Mouse (Mus musculus): Measurements from ENCODE around the gene Fes.

Fes gene

DNA sequence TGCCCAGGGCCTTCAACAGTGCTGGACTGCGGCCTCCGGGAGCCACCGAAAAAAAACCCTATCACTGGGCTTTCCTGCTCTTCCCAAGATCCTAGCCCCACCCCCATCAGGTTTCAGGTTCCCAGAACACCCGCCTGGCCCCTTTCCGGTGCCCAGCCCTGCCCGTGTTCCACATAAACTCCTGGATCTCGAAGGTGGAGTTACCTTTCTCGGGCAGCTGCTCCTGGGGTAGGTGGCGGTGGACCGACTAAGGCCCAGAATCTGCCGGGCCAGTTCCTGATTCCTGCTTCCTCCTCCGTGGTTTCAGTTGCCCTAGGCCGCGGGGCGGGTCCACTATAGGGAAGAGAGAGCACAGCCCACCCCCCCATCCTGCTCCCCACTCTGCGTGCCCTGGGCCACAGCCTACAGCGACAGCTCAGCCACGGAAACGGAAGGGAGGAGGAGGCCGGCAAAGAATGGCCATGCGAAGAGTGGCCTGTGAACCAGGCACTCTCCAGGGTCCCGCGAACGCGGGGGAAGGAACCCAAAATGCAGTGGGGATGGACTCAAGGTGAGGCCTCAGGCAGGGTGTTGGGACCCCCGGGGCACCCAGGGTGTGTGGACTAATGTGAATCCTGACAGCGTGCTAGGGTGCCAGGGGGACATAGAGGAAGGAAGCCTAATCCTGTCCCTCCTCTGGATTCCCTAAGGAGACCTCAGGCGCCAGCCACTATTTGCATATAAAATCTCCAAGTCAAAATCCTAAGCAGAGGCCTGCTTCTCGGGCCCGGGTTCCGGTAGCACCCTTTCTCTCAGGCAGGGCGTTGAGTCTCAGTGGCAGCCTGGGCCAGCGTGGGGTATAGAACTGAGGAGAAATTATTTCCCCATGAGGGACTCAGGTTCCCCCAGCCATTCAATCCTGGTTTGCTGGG is at the start of gene Fes:
TSS of gene Fes (minus strand) at position 314 of the 911 bp plus-strand sequence.
- peak in 1 of 2 experiments; percentile 68 for DNase-seq (ENCODE audit: low spot score in 2 of 2)

DNA sequence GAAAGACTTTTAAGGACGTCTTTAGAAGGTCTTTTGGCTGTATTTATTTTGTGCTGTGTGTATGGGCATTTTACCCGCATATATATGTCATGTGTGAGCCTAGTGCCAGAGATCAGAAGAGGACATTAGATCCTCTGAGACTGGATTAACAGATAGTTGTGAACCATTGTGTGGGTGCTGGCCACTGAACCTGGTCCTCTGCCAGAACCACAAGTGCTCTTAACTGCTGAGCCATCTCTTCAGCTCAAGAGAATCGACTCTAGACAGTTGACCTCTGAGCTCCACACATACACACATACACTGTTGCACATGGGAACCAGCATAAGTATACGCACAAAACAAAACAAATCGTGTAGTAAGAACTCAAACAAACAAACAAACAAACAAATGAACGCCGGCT is 48.8 kb upstream of the Fes start:
- no peak for DNase-seq (ENCODE audit: low spot score in 2 of 2)

DNA sequence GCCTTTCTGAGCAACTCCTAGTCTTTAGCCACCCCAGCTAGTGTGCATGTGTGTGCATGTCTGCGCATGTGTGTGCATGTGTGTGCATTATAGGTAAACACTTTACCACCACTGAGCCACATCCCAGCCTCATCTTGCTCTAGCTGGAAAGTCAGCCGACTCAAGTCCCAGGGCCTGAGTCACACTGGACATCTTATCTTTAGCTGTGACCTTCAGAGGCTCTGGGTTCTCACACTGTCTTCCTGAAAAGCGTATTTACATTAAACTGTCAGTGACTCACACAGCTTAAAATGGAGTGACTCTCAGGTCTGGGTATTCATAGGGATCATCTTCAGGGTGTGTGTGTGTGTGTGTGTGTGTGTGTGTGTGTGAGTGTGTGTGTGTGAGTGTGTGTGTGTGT is 47.8 kb upstream of the Fes start:
- no peak for DNase-seq (ENCODE audit: low spot score in 2 of 2)

DNA sequence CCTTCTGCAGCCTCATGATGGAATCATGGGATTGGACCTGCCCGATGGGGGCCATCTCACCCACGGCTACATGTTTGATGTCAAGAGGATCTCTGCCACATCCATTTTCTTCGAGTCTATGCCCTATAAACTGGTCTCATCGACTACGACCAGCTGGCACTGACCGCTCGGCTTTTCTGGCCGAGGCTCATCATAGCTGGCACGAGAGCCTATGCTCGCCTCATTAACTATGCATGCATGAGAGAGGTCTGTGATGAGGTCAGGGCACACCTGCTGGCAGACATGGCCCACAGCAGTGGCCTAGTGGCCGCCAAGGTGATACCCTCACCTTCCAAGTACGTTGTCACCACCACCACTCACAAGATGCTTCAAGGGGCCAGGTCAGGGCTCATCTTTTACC is 41.9 kb upstream of the Fes start:
- DNase-seq (ENCODE audit: low spot score in 2 of 2), result no peak

DNA sequence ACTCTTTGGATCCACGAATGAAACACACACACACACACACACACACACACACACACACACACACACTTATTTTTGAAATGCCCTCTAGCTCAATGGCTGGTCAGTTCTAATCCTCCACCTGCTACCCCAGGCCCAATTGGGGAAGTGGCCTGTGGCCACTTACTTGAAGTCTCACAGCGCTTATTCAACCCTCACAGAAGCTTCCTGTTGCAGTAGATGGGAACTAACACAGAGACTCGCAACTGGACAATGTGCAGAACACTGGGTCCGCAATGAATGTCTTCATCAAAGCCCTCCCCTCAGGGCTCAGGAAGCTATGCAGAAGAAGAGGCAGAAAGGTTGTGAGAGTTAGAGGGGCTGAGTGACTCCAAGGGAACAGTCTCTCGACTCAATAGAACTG is 40.0 kb upstream of the Fes start:
- DNase-seq (ENCODE audit: low spot score in 2 of 2), result no peak

DNA sequence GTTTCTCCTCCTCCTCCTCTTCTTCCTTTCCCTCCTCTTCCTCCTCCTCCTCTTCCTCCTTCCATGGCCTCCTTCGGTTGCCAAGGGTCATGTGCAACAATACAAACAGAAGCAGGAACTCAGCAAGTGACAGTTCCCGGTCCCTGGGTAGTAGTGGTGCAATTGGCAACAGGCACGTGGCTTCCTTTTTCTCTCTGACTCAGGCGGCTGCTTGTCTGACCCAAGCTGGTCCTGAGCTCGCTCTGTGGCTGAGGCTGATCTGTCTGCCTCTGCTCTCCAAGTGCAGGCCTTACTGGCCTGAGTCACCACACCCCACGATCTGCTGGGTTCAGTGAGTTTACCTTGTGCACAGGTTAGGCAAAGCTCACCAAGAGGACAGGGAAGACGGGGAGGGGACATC is 38.6 kb upstream of the Fes start:
- DNase-seq (ENCODE audit: low spot score in 2 of 2), result peak; percentile 26 to 64

DNA sequence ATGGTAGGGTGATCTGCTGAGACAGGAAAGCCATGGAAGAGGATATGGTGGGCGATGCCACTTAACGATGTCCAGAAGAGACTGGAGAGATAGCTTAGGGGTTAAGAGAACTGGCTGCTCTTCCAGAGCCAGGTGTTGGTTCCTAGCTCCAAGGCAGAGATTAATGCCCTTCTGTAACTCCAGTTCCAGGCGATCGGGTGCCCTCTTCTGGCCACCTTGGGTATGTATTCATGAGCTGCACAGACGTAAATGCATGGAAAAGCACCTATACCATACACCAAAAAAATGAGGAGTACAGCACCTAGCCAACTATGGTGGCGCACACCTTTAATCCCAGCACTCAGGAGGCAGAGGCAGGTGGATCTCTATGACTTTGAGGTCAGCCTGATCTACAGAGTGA is 37.0 kb upstream of the Fes start:
- no peak for DNase-seq (ENCODE audit: low spot score in 2 of 2)

DNA sequence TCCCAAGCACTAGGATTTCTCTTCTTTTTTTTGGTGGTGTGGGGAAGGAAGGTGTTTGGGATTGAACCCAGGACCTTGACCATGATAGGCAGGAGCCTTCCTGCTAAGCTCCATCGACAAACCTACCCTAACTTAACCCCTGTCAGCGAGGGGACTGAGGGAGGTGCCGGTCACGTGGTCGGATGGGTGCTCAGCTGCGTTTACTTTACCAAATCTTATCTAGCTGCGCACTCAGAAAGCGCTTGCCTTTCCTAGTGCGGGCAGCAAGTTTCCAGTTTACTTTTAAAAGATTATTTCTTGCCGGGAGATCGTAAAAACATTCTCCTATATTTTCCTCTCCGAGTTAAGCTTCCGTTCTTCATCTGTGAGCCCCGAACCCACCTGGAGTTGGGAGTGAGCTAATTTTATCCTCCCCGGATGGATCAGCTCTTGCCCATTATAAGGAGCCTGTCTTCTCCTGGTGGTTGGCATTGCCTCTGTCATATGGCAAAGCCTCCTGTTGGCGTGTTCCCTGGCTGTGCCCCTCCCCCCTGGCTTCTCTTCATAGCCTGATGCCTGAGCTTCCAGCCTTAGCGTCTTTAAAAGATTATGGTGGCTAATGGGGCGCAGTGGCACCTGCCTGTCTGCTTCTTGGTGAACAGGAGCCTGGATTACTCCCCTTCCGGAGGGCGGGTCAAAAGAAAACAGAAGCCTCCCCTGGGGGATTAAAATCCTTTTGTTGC is 35.2 kb upstream of the Fes start:
- DNase-seq (ENCODE audit: low spot score in 2 of 2), result no peak

DNA sequence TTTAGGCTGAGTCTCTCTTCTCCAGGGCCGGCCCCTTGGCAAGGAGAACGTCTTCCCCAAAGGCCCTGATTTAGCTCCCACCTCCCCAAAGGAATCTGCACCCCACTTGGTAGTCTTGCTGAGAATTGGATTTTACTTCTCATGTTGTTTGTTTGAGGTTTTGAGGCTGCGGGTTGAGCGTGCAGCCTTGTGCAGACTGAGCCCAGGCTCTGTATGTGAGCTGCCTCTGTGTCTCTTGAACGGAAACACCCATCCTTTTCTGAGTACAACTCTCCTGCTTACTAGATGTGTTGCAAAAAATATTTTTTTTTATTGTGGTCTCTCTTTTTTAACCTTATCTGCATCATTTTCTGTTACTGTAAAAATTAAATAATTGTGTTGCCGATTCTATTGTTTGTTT is 33.8 kb upstream of the Fes start:
- DNase-seq (ENCODE audit: low spot score in 2 of 2), result no peak

DNA sequence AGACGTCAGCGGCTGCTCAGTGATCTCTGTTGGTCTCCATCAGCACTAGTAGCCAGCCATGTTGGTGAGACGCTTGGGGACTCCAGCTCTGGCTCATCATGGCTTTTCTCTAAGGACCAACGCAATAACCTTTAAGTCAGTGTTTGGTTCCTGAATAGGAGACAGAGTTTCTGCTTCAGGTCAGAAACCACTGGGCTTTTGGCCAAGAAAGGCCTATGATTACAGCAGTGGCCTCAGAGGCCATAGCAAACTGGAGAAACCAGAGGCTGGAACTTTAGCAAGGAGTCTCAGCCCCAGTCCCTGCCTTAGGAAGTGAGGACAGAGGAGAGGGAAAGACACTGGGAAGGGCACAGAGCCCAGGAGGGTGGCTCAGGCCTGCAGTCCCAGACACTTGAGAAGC is 32.8 kb upstream of the Fes start:
- no peak for DNase-seq (ENCODE audit: low spot score in 2 of 2)

DNA sequence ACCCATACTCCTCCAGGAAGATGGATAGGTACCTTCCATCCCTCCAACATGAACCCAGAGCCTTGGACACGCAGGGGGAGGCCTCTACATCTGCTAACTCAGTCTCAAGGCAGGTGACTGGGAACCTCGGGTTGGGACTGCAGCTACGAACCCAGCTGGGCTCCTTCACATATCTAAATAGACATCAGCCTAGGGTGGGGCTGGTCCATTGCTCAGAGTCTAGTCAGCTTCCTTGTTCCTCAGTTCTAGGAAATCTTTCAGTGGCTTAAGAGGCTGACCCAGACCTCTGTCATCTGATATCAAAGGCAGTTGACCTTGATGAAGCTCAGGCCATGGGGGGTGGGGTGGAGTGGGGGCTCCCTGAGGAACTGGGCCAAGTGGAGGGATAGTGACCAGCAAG is 31.5 kb upstream of the Fes start:
- no peak for DNase-seq (ENCODE audit: low spot score in 2 of 2)

DNA sequence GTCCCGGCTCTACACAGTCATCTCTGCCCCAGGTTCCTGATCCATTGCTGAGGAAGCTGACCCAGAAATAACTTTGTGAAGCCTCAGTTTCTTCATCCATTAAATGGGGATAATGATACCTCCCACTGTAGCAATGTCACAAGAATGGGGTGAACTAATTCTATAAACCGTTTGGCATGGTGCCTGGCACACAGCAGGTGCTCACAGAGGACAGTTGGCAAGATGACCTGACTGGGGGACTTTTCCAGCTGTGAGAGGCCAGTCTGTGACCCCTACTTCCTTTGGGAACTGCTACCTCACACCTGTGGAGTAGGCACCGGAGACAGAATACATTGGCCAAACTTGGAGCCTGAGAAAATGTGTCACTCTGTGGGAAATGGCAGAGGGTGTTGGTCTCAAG is 30.3 kb upstream of the Fes start:
- DNase-seq (ENCODE audit: low spot score in 2 of 2), result no peak

DNA sequence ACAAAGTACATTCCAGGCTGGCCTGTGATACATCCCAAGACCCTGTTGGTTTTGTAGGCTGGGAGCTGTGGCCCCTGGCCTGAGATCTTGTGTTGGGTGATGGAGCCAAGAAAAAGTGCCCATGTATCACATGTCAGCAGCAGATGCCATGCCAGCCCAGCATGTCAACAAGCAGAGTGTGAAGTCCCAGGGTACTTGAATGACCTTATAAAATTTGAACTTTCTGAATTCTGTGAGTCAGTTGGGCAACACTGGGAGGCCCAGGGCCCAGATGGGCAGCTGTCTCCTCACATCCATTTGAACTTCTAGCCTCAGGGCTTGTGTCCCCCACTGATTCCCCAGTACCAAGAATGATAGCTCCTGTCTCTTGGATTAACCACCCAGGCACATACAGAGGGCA is 29.9 kb upstream of the Fes start:
- no peak for DNase-seq (ENCODE audit: low spot score in 2 of 2)

DNA sequence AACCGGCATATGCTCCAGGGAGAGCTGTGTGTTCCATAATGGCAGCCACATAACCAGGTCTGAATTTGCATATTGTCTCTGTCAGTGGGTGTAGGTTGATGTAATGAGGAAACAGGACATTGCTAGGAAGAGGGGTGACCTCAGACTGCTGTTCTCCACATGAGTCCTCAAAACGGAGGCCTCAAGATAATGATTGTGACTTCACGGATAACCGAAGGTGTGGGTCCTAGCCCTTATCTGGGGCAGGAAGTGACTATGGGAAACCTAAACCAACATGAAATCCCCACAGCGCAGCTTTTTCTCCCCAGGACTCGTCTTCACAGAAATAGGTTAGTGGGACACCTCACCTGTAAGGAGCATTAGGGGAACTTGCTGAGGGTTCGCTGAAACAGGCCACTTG is 29.2 kb upstream of the Fes start:
- DNase-seq (ENCODE audit: low spot score in 2 of 2), result no peak

DNA sequence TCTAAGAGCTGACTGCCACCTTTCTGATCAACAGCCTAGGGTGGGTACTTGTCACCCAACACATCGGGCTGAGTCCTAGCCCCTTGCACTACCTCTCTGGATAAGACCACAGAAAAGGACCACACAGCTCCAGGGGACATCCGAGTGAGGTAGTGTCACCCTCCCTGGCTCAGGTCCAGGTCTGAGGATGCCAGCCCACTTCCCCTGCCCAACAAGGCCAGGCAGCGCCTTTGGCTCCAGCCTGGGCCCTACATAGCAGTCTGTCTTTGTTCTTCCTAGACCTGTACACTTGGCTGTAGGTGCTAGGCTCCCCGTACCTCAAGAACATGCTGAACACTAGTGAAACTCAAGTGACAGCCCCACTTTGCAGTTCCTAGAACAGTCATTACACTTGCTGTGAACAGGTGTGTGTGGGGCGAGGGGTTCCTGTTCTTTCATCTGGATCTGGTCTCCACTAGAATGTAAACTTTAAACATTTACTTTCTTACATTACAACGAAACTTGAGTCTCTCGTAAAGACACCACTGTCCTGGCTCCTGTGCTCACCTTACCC is 26.6 kb upstream of the Fes start:
- no peak for DNase-seq (ENCODE audit: low spot score in 2 of 2)

DNA sequence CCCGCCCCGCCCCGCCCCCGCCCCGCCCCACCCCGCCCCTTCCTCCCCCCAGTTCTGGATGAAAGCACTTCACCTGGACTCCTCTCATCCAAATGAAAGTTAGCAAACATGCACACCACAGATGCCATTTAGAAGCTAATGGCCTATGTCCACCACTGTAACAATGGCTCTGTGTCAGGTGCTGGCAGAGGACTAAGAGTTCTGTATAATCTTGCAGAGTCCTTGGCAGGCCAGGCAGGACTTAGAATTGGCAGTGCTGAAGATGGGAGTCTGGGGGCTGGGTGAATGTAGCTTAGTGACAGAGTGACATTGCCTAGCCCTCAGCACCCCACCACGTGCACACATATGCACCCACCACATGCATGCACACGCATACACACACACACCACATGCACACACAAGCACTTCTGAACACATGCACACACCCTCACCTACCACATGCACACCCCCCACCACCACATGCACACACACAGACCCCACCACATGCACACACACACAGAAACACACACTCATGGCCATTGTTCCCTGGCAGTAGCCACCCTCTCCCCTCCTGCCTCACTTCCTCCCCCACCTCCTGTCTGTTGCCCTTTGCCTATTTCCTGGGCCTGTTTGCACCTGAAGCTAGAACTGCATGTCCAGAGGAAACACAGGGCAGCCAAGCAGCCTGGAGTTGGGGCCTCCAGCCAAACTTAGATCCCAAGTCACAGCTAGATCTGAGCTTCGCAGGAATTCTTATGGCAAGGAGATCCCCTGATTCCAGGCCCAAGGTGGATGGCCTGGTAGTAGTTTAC is 26.0 kb upstream of the Fes start:
- DNase-seq (ENCODE audit: low spot score in 2 of 2), result no peak

DNA sequence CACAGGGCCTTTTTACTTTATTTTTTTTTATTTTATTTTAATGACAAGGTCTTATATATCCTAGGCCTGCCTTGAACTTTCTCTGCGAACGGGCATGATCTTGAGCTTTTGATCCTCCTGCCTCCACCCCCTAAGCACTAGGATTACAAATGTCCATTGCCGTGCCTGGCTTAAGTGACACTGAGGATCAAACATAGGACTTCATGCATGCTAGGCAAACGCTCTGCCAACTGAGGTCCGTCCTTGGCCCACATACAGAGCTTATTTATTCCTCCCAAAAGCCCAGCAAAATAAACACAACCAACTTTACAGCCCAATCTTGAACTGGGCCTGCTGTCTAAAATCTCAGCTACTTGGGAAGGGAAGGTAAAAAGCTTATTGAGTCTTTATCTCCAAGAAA is 25.0 kb upstream of the Fes start:
- no peak for DNase-seq (ENCODE audit: low spot score in 2 of 2)

DNA sequence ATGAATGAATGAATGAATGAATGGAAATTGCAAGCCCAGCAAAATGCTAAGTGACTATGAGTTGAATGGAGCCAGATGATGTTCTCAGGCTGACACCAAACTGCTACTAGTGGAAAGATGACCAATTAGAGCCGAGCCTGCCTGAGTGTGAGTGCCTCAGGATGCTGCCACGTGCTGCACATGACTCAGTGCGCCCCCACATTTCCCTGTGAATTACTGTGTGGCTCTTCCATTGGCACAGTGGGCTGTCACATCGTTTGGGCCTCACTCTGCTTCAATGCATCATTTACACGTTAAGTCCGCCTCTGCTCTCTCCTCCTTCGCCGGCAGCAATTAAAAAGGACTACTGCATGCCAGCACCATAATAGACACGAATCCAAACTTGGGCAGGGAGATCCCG is 24.5 kb upstream of the Fes start:
- no peak for DNase-seq (ENCODE audit: low spot score in 2 of 2)

DNA sequence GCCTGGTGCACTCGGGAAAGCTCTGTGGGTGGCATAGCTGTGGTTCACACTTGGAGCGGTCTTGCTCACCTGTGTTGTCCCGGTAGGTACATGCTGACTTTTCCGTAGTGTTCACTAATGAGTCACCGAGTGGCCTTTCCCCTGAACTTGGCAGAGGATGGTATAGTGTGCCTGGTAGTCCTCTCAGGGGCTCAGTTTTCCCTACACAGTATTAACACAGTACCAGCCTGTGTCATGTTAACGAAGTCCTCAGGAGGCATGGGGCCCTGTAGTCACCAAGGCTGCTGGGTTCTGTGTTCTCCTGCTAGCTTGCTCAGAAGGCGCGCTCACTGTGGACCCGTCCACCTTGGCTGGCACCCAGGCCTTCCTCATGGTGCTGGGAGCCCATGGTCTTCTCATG is 22.6 kb upstream of the Fes start:
- no peak for DNase-seq (ENCODE audit: low spot score in 2 of 2)

DNA sequence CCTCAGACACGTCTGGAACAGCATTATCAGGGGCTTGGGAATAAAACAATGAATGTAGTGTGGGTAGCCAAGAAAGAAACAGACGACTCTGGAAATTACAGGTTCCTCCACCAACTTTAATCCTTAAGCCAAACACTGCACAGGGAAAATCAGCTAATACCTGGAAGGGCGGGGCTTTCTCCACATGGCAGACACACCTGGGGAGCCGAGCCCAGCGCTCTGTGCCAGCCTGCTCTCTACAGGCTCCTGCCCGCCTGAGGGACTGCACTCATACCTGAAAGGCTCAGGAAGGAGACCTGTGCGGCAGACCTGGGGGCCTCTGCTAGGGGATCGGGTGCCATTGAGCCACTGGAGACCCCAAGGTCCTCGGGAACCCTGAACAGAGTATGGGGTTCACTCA is 20.0 kb upstream of the Fes start:
- no peak for DNase-seq (ENCODE audit: low spot score in 2 of 2)

DNA sequence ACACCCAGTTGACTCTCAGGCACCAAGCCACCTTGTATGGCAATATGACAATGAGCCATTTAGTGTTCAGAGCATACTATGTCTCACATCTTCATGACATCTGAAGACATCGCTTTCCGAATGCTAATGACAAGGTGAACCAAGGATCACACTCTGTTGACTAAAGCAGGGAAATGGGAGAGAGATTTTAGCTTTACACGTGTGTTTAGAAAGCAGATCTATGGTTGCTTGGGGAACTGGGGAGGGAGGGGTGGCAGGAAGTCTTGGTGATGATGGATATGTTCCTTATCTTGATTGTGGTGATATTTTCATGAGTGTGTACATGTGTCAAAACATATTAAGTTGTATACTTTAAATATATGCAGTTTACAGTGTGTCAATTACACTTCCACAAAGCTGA is 18.4 kb upstream of the Fes start:
- no peak for DNase-seq (ENCODE audit: low spot score in 2 of 2)

DNA sequence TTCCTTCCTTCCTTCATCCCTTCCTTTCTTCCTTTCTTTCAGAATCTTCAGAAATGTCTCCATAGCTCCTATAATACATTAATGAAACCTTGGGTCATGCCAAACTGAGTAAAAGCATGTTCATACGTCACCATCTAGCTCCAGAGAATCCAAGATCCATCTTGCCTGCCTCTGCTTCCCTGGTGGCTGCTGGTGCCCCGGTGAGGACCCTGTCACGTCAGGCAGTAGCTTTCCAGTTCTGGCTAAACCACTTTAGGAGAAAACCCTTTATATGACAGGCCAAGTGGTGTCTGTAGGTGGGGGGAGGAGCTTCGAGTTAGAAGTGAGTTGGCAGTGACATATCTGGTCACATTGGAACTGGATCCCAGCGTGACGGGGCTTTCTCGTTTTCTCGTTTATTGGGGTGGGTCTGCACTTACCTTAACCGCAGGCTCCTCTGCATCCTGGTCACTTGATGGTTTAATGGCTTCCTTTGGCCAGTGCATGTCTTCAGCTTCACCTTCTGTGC is 17.5 kb upstream of the Fes start, which contains the start of gene Furin:
TSS of gene Furin (minus strand) at position 249 of the 508 bp plus-strand sequence.
- no peak for DNase-seq (ENCODE audit: low spot score in 2 of 2)

Measured in urinary bladder, postnatal 36 days (tissue).